In the genomic region with DNA sequence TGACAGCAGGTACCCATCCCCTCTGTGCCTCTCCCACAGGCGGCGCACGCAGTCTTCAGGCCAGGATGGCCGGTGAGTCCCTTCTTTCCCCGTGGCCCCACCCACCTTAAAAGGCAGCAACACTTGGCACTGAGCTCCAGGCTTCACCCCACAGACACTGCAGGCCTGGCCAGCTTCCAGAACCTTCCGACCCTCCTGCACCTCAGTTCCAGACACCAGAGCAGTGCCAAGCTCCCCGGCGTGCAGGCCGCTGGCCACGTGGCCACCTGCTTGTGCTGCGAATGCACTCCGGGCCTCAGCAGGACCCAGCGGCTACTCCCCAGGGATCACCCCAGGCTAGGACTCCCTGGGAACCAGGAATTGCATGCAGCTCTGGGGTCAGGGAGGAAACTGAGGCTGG, we compare ENCODE assay signal across 31 mouse cellular contexts. TPM values are rescaled to one million over a fixed set of nuclear protein-coding genes. Genes with fewer than 3 reads are reported as not detected.
DNase-seq lines count a peak whose midpoint lies in the region; ATAC-seq and TF ChIP-seq lines count a peak whose summit lies in the region.
"Had no signal": no experiment of that assay in that cellular context is flagged by ENCODE, and none has a peak within 500 bp of the region (broad histone marks: within the 10 kb centered on the region; RNA-seq: fewer than 3 reads in every experiment).

No protein-coding gene starts in this region.

- DNase-seq in cerebellum, adult 11-12 months: peak; percentile 59
- peak; percentile 61 for DNase-seq in cerebellum, adult 9-11 months
- no peak for DNase-seq in cerebellum, postnatal 36 days
- DNase-seq in midbrain, embryonic 10.5 days (ENCODE audit: low spot score): no peak
- DNase-seq in midbrain, postnatal 0 days (ENCODE audit: low spot score): no peak
- DNase-seq in embryonic facial prominence, embryonic 10.5 days (ENCODE audit: low spot score): no peak
- DNase-seq in thymus, postnatal 14 days: no peak
- DNase-seq: adrenal gland, adult 8-10 months; adrenal gland, postnatal 25 days; B cell, adult 2 months; embryo, embryonic 11 days; gastrocnemius, postnatal 14 days; heart, adult 18-20 months; heart, postnatal 10 days; heart, postnatal 36 days; kidney, adult 2 months had no signal

- 0 out of 2 replicates have a peak overlapping the region, but pooled peaks have one; percentile 1 for H3K4me3 ChIP-seq in midbrain, embryonic 10.5 days
- H3K4me3 ChIP-seq in midbrain, postnatal 0 days (ENCODE audit: low read depth, low read length): no peak overlapping the region
- peak overlapping the region; percentile 21; the same call in 1 of the 2 replicates for H3K4me3 ChIP-seq in embryonic facial prominence, embryonic 10.5 days
- H3K4me3 ChIP-seq: forebrain, embryonic 10.5 days; forebrain, embryonic 13.5 days; heart, embryonic 12.5 days; heart, embryonic 15.5 days had no signal

- no peak overlapping the region for H3K9ac ChIP-seq in midbrain, postnatal 0 days (replicated peaks; ENCODE audit: low read length, poor library complexity, severe bottlenecking)
- H3K9ac ChIP-seq: forebrain, embryonic 13.5 days; heart, embryonic 12.5 days; heart, embryonic 15.5 days; hindbrain, embryonic 14.5 days had no signal

- H3K4me2 ChIP-seq in midbrain, postnatal 0 days (ENCODE audit: low read depth, low read length, poor library complexity, severe bottlenecking): no peak overlapping the region
- H3K4me2 ChIP-seq: forebrain, embryonic 13.5 days; heart, embryonic 12.5 days; heart, embryonic 15.5 days; hindbrain, embryonic 14.5 days had no signal

- H3K36me3 ChIP-seq in midbrain, embryonic 10.5 days: peaks cover 98% of the 10 kb centered on the region
- H3K36me3 ChIP-seq in midbrain, postnatal 0 days (ENCODE audit: insufficient read depth, low read length): peaks cover 86% of the 10 kb centered on the region
- peaks cover 100% of the 10 kb centered on the region for H3K36me3 ChIP-seq in embryonic facial prominence, embryonic 10.5 days (replicated peaks)

- H3K27me3 ChIP-seq in midbrain, embryonic 10.5 days (ENCODE audit: low read depth, poor library complexity, severe bottlenecking): 0 out of 2 replicates have a peak, but pooled peaks cover 11% of the 10 kb centered on the region
- H3K27me3 ChIP-seq in midbrain, postnatal 0 days (ENCODE audit: insufficient read depth, low read length): no peaks in the 10 kb centered on the region
- 0 out of 2 replicates have a peak, but pooled peaks cover 6% of the 10 kb centered on the region for H3K27me3 ChIP-seq in embryonic facial prominence, embryonic 10.5 days (replicated peaks; ENCODE audit: low read depth, poor library complexity, severe bottlenecking)
- H3K27me3 ChIP-seq: CH12.LX; forebrain, embryonic 13.5 days; heart, embryonic 12.5 days; heart, embryonic 15.5 days had no signal

- WGBS in midbrain, embryonic 10.5 days: 93% methylated on average over 13 of the region's 13 CpGs
- 89% methylated on average over 13 of the region's 13 CpGs for WGBS in midbrain, postnatal 0 days
- WGBS in embryonic facial prominence, embryonic 10.5 days: 94% methylated on average over 13 of the region's 13 CpGs

- no peaks in the 10 kb centered on the region for H3K9me3 ChIP-seq in midbrain, embryonic 10.5 days (replicated peaks)
- no peaks in the 10 kb centered on the region for H3K9me3 ChIP-seq in midbrain, postnatal 0 days (ENCODE audit: low read length)
- no peaks in the 10 kb centered on the region for H3K9me3 ChIP-seq in embryonic facial prominence, embryonic 10.5 days
- H3K9me3 ChIP-seq: forebrain, embryonic 10.5 days; forebrain, embryonic 13.5 days; heart, embryonic 12.5 days; heart, embryonic 15.5 days had no signal

- H3K4me1 ChIP-seq in midbrain, embryonic 10.5 days: peaks cover 29% of the 10 kb centered on the region
- H3K4me1 ChIP-seq in midbrain, postnatal 0 days (ENCODE audit: insufficient read depth, low read length): no peaks in the 10 kb centered on the region
- peaks cover 30% of the 10 kb centered on the region for H3K4me1 ChIP-seq in embryonic facial prominence, embryonic 10.5 days

- ATAC-seq in cerebellum, adult (ENCODE audit: insufficient number of reproducible peaks, low FRiP score, low TSS enrichment): no peak
- ATAC-seq in midbrain, postnatal 0 days (ENCODE audit: low FRiP score): no peak
- ATAC-seq: activated CD4-positive, CD25-positive, alpha-beta regulatory T cell, adult 4 months; forebrain, embryonic 13.5 days; forebrain, embryonic 16.5 days; intestine, postnatal 0 days had no signal

- TF ChIP-seq CTCF in midbrain, postnatal 0 days (IDR thresholded peaks at IDR 0.05): no peak

- H3K27ac ChIP-seq in midbrain, embryonic 10.5 days (replicated peaks): no peak overlapping the region
- H3K27ac ChIP-seq in midbrain, postnatal 0 days (ENCODE audit: low read depth, low read length): no peak overlapping the region
- H3K27ac ChIP-seq in embryonic facial prominence, embryonic 10.5 days (replicated peaks): no peak overlapping the region
- H3K27ac ChIP-seq: forebrain, embryonic 10.5 days; forebrain, embryonic 13.5 days; heart, embryonic 15.5 days; hindbrain, embryonic 14.5 days had no signal

RNA-seq across cellular contexts. Expression of a gene that starts 7.3 kb away (rescaled TPM):
- 53.5 and 53.6 TPM in 2 replicates for polyA plus RNA-seq in midbrain, embryonic 10.5 days (2016; fragmentation: Nextera tagmentation; extraction: Ambion mirVana)
- 19.5 and 22.7 TPM in 2 replicates for total RNA-seq in midbrain, postnatal 0 days (2014; rRNA removed)
- 18.4 and 20.2 TPM in 2 replicates for polyA plus RNA-seq in midbrain, postnatal 0 days (2015; fragmentation: Nextera tagmentation; extraction: Ambion mirVana)
- 52.3 and 54.3 TPM in 2 replicates for polyA plus RNA-seq in embryonic facial prominence, embryonic 10.5 days (2016; fragmentation: Nextera tagmentation; extraction: Ambion mirVana)

RNA-seq across cellular contexts. Expression of a gene that starts 14.9 kb away (rescaled TPM):
- 2.9 and 3.3 TPM in 2 replicates for polyA plus RNA-seq in midbrain, embryonic 10.5 days (2016; fragmentation: Nextera tagmentation; extraction: Ambion mirVana)
- 4.3 and 7.0 TPM in 2 replicates for total RNA-seq in midbrain, postnatal 0 days (2014; rRNA removed)
- 3.8 and 4.7 TPM in 2 replicates for polyA plus RNA-seq in midbrain, postnatal 0 days (2015; fragmentation: Nextera tagmentation; extraction: Ambion mirVana)
- polyA plus RNA-seq in embryonic facial prominence, embryonic 10.5 days (2016; fragmentation: Nextera tagmentation; extraction: Ambion mirVana): 3.1 and 3.6 TPM in 2 replicates
- total RNA-seq: MEL had no signal

RNA-seq across cellular contexts. Expression of a gene that starts 20.8 kb away (rescaled TPM):
- polyA plus RNA-seq in midbrain, embryonic 10.5 days (2016; fragmentation: Nextera tagmentation; extraction: Ambion mirVana): 55.0 and 60.8 TPM in 2 replicates
- 248 and 256 TPM in 2 replicates for total RNA-seq in midbrain, postnatal 0 days (2014; rRNA removed)
- 125 and 129 TPM in 2 replicates for polyA plus RNA-seq in midbrain, postnatal 0 days (2015; fragmentation: Nextera tagmentation; extraction: Ambion mirVana)
- 72.2 and 72.4 TPM in 2 replicates for polyA plus RNA-seq in embryonic facial prominence, embryonic 10.5 days (2016; fragmentation: Nextera tagmentation; extraction: Ambion mirVana)

RNA-seq across cellular contexts. Expression of a gene that starts 22.2 kb away (rescaled TPM):
- polyA plus RNA-seq in midbrain, embryonic 10.5 days (2016; fragmentation: Nextera tagmentation; extraction: Ambion mirVana): 6.5 and 6.9 TPM in 2 replicates
- 6.5 and 9.2 TPM in 2 replicates for total RNA-seq in midbrain, postnatal 0 days (2014; rRNA removed)
- 5.1 and 6.3 TPM in 2 replicates for polyA plus RNA-seq in midbrain, postnatal 0 days (2015; fragmentation: Nextera tagmentation; extraction: Ambion mirVana)
- polyA plus RNA-seq in embryonic facial prominence, embryonic 10.5 days (2016; fragmentation: Nextera tagmentation; extraction: Ambion mirVana): 8.9 and 9.0 TPM in 2 replicates
- total RNA-seq: gastrocnemius, adult 18-20 months; gastrocnemius, postnatal 14 days had no signal

RNA-seq across cellular contexts. Expression of a gene that starts 29.5 kb away (rescaled TPM):
- polyA plus RNA-seq in midbrain, embryonic 10.5 days (2016; fragmentation: Nextera tagmentation; extraction: Ambion mirVana): not detected in 2 replicates
- 0.09 and 0.16 TPM in 2 replicates for total RNA-seq in midbrain, postnatal 0 days (2014; rRNA removed)
- not detected in 2 replicates for polyA plus RNA-seq in midbrain, postnatal 0 days (2015; fragmentation: Nextera tagmentation; extraction: Ambion mirVana)
- not detected in 2 replicates for polyA plus RNA-seq in embryonic facial prominence, embryonic 10.5 days (2016; fragmentation: Nextera tagmentation; extraction: Ambion mirVana)
- total RNA-seq: common myeloid progenitor, adult 5-6 weeks; MEL had no signal
- polyA plus RNA-seq: activated CD4-positive, CD25-positive, alpha-beta regulatory T cell, adult 4 months; embryonic facial prominence, embryonic 11.5 days; forebrain, embryonic 10.5 days; forebrain, embryonic 13.5 days; forebrain, embryonic 16.5 days; heart, embryonic 12.5 days; heart, embryonic 15.5 days; hindbrain, embryonic 11.5 days; hindbrain, embryonic 14.5 days had no signal

Comparison
In these comparisons a context has a peak if more than half of its experiments do, and no peak if none do; other contexts are left out.
1. DNase-seq: peak in cerebellum, adult 11-12 months (single experiment) and cerebellum, adult 9-11 months (single experiment); none in cerebellum, postnatal 36 days (0 of 2), midbrain, embryonic 10.5 days (single experiment), midbrain, postnatal 0 days (single experiment), embryonic facial prominence, embryonic 10.5 days (single experiment) and thymus, postnatal 14 days (single experiment).